Mouse (Mus musculus): ENCODE results near the gene Dlg2. TPM values are rescaled to one million over a fixed set of nuclear protein-coding genes. Genes with fewer than 3 reads are reported as not detected.

The Dlg2 gene
- total RNA-seq, 2 experiments from 2014 or later = 61.2 to 113 TPM

DNA sequence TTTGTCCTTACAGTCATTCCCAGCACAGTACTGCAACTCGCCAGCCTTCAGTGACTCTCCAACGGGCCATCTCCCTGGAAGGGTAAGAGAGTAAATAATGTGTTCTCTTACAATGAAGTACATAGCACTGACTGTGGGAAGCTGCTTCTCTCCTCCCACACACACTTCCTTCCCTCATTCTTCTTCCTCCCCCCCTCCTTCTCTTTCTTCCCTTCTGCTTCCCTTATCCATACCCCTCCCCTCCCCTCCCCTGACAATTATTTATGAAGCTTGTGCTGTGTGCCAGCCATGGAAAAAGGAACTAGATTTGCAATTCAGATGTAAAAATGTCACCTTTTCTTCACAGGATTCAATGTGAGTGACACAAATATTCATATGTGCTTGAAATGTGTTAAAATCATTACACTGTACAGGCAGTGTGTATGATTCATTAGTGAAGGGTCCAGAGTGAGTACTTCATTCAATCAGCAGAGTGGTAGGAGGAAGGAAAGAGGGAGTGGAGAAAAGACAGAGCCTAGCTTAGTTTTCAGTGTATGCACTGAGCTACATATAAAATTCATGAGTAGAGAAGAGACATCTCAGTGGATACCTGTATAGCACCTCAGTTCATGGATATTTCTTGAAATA is 1564.4 kb downstream of the Dlg2 start:
- DNase-seq (ENCODE audit: low spot score in 2 of 2) = no peak

- DNase-seq (ENCODE audit: low spot score in 2 of 2) = no peak
Measured at GRCm38 (mm10) chr7:92044966-92045365, 1568.5 kb downstream of the Dlg2 start.

DNA sequence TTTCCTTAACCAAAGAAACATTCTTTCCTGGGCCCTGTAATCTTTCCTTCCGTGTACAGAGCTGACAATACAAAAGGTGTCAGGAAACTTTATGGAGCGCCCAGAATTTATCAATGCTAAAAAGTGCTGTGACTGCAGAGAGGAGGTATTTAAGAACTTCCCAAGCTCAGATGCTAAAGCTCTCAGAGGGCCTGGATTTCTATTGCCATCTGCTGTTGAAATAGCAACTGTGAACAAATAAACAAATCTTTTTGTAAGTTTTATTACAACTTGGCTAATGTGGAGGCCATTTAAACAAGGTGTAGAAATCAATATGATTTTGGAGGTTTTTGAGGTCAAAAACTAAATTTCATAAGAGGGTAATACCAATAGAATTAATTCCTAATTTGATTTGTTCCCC is 1570.8 kb downstream of the Dlg2 start:
- DNase-seq (ENCODE audit: low spot score in 2 of 2) = no peak

GRCm38 (mm10) chr7:92048876-92049275 is 1572.4 kb downstream of the Dlg2 start:
- DNase-seq (ENCODE audit: low spot score in 2 of 2) = no peak

- DNase-seq (ENCODE audit: low spot score in 2 of 2) = no peak
Measured at GRCm38 (mm10) chr7:92066851-92067250, 1590.4 kb downstream of the Dlg2 start.

GRCm38 (mm10) chr7:92087429-92087828 is 1611.0 kb downstream of the Dlg2 start:
- no peak for DNase-seq (ENCODE audit: low spot score in 2 of 2)

- DNase-seq (ENCODE audit: low spot score in 2 of 2) = peak; percentile 47 to 49
Measured at GRCm38 (mm10) chr7:92093860-92094259, 1617.4 kb downstream of the Dlg2 start.

DNA sequence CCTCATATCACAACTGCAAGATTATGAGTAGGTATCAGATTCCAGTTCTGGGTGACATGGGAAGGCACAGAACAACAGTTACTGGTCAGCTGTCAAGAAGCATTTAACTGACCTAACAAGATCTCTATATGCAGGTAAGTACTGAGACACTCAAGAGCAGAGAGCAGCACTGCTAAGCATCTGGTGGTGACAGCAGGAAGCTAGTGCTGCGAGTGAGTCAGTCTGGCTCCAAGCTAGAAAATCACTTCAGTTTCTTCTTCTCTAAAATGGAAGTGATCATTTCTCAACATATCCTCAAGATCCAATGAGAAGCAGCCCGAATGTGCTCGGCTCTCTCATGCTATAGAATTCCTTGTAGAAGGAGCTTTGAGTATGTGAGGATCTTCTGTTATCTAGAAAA is 1618.7 kb downstream of the Dlg2 start:
- peak in 1 of 2 experiments; percentile 1 for DNase-seq (ENCODE audit: low spot score in 2 of 2)

GRCm38 (mm10) chr7:92100847-92101246 is 1624.4 kb downstream of the Dlg2 start:
- no peak for DNase-seq (ENCODE audit: low spot score in 2 of 2)

DNA sequence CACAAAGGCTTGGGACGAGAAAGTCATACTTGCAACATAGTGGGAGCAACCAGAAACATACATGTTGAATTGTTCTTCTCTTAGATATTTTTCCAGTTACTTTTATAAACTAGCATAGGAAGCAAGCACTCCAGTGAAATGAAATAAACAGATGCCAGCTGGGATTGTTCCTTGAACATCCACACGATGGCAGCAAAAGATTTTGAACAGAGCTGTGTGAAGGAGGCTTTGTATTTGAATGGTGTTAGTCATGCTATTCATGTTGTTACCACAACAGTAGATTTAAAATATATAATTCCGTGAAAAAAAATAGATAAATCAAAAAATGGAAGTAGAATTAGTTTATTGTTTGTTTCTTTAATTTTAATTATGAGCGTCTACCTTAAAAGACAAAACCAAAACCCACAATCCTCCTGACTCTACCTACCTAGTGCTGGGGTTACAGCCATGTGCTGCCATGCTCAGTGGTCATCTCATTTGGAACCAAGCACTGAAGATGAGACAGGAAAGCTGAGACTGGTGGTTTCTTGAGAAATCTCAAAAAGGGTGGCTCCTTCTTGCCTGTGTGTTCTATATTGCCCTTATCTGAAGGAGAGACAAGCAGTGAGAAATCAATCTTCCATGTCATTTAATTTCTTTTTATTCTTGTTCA is 1626.5 kb downstream of the Dlg2 start:
- DNase-seq (ENCODE audit: low spot score in 2 of 2) = peak; percentile 26 to 42

DNA sequence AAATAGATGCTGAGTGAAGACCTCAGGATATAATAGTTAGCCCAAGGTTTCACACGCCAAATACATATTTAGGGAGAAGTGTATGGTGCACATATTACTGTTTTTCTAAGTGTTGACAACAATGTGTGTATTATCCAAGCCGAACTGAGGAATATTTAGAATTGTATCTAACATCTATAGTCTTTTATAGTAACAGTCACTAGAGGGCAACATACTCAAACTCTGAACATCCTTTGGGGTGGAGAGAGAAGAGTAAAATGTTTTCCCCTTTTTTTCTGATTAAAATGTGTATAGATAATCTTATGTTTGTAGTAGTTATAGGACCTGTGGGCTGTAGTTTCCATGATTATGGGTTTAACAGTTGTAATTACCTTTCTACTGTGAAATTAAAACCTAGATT is 1629.0 kb downstream of the Dlg2 start:
- no peak for DNase-seq (ENCODE audit: low spot score in 2 of 2)

DNA sequence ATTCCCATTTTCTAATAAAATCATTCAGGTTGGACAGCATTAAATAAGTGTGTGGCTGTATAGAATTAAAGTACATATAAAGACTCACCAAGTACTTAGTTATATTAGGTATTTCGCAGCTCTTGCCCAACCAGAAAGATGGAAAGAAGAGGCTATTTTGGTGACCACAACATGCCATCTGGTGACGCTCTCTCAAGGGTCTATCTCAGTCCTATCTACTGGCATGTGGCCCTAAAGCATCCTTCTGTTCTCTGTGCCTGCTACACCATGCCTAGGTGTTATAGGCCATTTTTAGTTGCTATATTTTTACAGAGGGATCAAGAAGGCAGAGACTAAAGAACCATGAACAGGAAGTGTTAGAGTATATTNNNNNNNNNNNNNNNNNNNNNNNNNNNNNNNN is 1629.5 kb downstream of the Dlg2 start:
- DNase-seq (ENCODE audit: low spot score in 2 of 2) = no peak

- no peak for DNase-seq (ENCODE audit: low spot score in 2 of 2)
Measured at GRCm38 (mm10) chr7:92113065-92113464, 1636.6 kb downstream of the Dlg2 start.

- DNase-seq (ENCODE audit: low spot score in 2 of 2) = no peak
Measured at GRCm38 (mm10) chr7:92115237-92115871, 1638.9 kb downstream of the Dlg2 start.

DNA sequence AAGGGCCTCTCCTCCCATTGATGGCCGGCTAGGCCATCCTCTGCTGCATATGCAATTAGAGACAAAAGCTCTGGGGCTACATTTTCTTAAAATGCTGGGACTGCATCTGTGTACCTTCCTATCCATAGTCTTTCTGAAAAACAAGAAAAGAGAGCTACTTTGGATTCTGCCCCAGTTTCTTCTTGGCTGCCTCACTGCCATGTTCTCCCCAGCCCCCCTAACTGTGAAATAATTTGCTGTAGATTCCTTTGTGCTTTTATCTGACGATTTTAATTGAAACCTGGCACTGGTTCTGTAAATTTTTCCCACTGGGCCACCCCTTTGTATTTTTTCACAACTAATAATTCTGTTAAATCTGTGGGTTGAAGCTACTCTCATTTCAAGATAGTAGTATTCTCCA is 1646.8 kb downstream of the Dlg2 start:
- no peak for DNase-seq (ENCODE audit: low spot score in 2 of 2)

DNA sequence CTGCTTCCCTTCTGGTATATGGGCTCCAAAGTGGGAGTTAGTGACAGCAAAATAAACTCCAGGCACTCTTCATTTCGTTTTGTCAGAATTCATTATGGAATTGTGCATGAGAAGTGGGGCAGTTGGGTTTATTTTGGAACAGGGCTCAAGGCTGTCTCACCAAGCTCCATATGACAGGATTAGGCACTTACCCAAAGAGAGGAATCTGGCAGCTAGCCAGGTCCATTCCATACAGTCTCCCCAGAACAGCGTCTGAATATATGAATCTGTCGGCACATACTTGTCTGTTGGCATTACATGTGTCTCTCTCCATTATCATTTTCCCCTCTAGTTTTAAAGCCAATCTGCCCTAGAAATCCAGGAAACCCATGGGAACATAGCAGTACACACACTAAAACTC is 1649.4 kb downstream of the Dlg2 start:
- no peak for DNase-seq (ENCODE audit: low spot score in 2 of 2)

DNA sequence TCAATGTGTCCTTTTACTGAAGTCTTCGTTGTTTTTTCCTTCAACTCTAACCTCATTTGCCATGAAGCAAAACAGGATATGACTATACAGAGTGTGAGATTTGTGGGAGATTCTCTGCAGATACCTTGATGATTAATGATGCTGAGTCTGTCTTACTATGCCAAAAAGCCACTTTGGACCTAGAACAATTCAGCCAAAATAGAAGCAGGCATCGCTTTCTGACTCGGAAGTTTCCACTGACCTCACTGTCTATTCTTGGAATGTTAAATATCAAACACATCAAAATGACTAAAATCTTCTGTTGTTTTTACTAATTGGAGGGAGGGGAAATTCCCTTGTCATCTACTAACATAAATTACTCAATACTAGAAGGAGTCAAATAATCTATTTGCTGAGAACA is 1657.8 kb downstream of the Dlg2 start:
- DNase-seq (ENCODE audit: low spot score in 2 of 2) = no peak

DNA sequence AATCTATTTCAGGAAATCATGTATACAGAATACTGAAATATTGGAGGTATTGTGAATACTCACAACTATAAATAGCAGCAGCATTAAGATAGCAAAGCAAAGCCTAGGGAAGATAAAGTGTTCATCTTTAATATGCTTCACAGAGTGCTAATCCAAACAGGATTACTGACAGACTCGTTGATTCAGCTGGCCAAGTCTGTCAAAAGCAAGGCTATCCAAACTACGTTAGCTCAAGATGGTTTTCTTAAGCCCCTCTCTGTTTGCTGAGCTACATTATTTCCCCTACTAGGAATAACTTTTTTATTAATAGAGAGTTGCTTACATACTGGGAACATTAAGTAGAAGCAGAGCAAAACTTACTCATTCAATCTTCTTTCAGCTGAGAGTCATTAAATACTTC is 1659.2 kb downstream of the Dlg2 start:
- DNase-seq (ENCODE audit: low spot score in 2 of 2) = no peak

- DNase-seq (ENCODE audit: low spot score in 2 of 2) = no peak
Measured at GRCm38 (mm10) chr7:92140051-92140817, 1663.8 kb downstream of the Dlg2 start.

GRCm38 (mm10) chr7:92147499-92147898 is 1671.0 kb downstream of the Dlg2 start:
- no peak for DNase-seq (ENCODE audit: low spot score in 2 of 2)

GRCm38 (mm10) chr7:92150768-92151167 is 1674.3 kb downstream of the Dlg2 start:
- DNase-seq (ENCODE audit: low spot score in 2 of 2) = no peak

DNA sequence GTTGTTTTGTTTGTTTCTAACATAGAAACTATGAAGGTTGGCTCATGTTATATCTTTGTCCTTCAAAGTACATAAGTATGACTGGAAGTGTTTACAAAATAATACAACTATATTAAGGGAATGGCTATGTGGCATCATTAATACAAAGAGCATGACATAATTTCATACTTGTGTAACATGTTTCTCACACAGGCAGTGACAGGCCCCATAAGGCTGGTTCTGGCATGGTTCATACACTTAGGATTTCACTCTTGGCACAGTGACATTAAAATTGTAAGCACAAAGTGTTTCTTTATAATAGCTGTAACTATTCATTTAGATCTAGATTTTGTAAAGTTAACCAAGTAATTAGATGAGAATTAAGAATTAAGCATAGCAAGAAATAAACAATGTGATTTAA is 1678.1 kb downstream of the Dlg2 start:
- no peak for DNase-seq (ENCODE audit: low spot score in 2 of 2)

All from adrenal gland, adult 18-20 months (tissue).